Mouse (Mus musculus) brown adipose tissue, adult 24 weeks (tissue): ENCODE data around the gene 4921504E06Rik. TPM values are rescaled to one million over a fixed set of nuclear protein-coding genes. Genes with fewer than 3 reads are reported as not detected.

ENCODE experiments used
- H3K27ac ChIP-seq: fragments of 200-500 bp; replicated peaks from 2 replicates; pipeline ENCODE4 v1.5.1; 2012; ENCODE audit warnings: low read depth, mild to moderate bottlenecking, low read length
- H3K4me1 ChIP-seq: fragments of 200-500 bp; 2 replicates; pipeline ENCODE4 v1.6.1; 2012; ENCODE audit warnings: low read length, mixed read lengths; ENCODE audit not compliant: control insufficient read depth, insufficient read depth, insufficient read length
- H3K4me3 ChIP-seq: fragments of 200-500 bp; 2 replicates; pipeline ENCODE4 v1.5.1; 2012; ENCODE audit warnings: low read depth, mild to moderate bottlenecking, low read length, moderate library complexity; ENCODE audit not compliant: insufficient read depth
- polyA plus RNA-seq: library from polyadenylated mRNA; stranded (reverse); fragments of >200 nt; gene quantifications from 2 replicates; pipeline ENCODE4 v1.2.4, GENCODE M21; 2012; ENCODE audit not compliant: missing spikeins, insufficient read depth, insufficient read length

Gene 4921504E06Rik
- polyA plus RNA-seq, 1 experiment, result not detected

- Histone ChIP-seq H3K4me1 (no peaks in the 10 kb centered on the region), H3K27ac (no peak overlapping the region), H3K4me3 (no peak overlapping the region)
These were observed 137.6 kb downstream of the 4921504E06Rik start for GRCm38 (mm10) chr2:19416066-19416465.

DNA sequence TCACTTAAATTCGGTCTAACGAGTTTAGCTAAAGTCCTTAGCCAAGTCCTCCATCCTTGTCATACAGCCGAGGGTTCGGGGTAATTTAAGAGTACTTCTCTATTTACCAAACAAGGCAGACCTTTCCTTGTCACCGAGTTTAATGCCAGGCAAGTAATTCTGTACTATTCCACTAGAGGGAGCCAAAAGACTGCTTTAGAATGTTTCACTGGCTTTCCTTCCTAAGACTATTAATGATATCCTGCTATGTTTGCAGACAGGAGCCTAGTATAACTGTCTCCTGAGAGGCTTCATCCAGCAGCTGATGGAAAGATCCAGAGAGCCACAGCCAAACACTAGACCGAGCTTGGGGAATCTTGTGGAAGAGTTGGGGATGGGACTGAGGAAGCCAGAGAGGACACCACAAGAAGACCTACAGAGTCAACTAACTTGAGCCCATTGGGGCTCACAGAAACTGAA lies 138.6 kb downstream of the 4921504E06Rik start:
- no peaks in the 10 kb centered on the region for H3K4me1 ChIP-seq
- H3K4me3 ChIP-seq, result 0 out of 2 replicates have a peak overlapping the region, but pooled peaks have one; percentile 9
- H3K27ac ChIP-seq, result no peak overlapping the region

DNA sequence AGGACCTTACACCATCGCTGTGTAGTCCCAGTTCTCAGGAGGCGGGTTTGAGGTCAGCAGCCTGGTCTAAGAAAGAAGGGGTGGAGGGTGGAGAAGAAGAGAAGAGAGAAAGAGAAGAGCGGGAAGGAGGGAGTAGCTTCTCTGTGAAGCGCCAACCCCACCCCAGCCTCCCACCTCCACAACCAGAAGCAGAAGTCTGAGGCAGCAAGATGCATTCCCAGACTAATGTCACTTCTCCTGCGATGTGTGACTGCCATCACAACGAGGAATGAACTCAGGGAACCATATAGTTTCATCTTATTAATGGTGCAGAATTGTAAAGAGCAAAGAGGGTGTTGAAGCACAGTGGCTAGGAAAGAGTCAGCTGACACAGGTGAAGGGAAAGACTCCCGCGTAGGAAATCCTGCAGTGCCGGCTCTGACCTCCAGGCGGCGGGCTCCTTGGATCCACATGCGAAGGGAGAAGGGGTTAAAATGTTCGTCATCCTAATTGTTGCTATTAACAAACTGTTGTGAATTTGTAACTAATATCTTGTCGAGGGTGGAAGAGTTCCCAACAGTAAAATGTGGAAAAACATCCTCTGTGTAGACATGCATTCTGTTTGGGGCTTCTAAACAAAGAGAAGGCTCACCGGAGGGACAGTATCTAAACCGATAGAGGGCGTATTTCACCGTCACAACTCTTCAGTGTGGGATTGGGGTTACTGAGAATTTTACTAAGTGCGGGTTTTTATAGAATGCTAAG lies 139.3 kb downstream of the 4921504E06Rik start:
- H3K27ac ChIP-seq, result no peak overlapping the region
- no peaks in the 10 kb centered on the region for H3K4me1 ChIP-seq
- peak overlapping the region; percentile 29; the same call in 1 of the 2 replicates for H3K4me3 ChIP-seq

Other genes with a start within 250 kb of the 4921504E06Rik start
- gene Msrb2, start 182.5 kb downstream of the 4921504E06Rik start, polyA plus RNA-seq, result 67.2 and 79.8 TPM in 2 replicates
- not detected in 2 replicates for gene Ptf1a, start 108.3 kb downstream of the 4921504E06Rik start, polyA plus RNA-seq
- 3.5 and 4.8 TPM in 2 replicates for gene Otud1, start 103.8 kb upstream of the 4921504E06Rik start, polyA plus RNA-seq